Mouse (Mus musculus): ENCODE data around the gene Dars. TPM values are rescaled to one million over a fixed set of nuclear protein-coding genes. Genes with fewer than 3 reads are reported as not detected.

Gene Dars
- polyA plus RNA-seq, 1 experiment: 63.2 TPM

DNA sequence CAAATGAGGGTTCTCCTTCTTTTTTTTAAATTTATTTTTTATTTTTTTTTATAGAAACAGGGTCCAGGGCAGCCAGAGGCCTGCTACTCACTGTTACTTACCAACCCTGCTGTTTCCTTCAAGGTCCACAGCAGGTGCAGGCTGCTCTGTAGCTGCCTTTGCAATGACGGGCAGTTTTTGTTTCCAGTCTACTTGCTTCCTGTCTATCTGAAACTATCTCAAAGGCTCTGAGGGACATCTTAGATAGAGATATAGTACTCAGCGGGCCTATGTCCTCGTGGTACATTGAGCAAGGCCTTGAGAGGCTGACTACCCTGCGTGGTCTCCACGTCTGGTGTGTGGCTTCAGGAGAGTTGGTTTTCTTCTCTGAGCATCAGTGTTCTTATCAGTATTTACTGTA is 21.4 kb upstream of the Dars start:
- Histone ChIP-seq H3K36me3 (ENCODE audit: control insufficient read depth, insufficient read depth) (no peaks in the 10 kb centered on the region), H3ac (ENCODE audit: control insufficient read depth, insufficient read length) (no peak overlapping the region), H3K4me3 (no peak overlapping the region), H3K4me2 (ENCODE audit: low read depth) (no peak overlapping the region), H3K79me2 (ENCODE audit: control insufficient read depth, insufficient read depth) (no peaks in the 10 kb centered on the region), H3K27me3 (ENCODE audit: control insufficient read depth, insufficient read depth, insufficient read length) (no peaks in the 10 kb centered on the region)
- TF ChIP-seq MYOD1 (IDR thresholded peaks at IDR 0.05; ENCODE audit: control insufficient read depth in 1 of 3, insufficient read length in 2 of 3, low read depth in 2 of 3): no peak
- no peak for TF ChIP-seq TCF3 (IDR thresholded peaks at IDR 0.05; ENCODE audit: insufficient read length, low read depth)
- TF ChIP-seq MYOG (IDR thresholded peaks at IDR 0.05; ENCODE audit: control insufficient read depth in 1 of 3, insufficient read depth in 1 of 3, insufficient read length in 2 of 3, low read depth in 2 of 3): no peak
- TF ChIP-seq CEBPB (IDR thresholded peaks at IDR 0.05; ENCODE audit: insufficient read depth, poor library complexity, severe bottlenecking): no peak
- no peak for TF ChIP-seq E2F4 (IDR thresholded peaks at IDR 0.05; ENCODE audit: insufficient read depth)
- no peak for TF ChIP-seq POLR2AphosphoS2 (IDR thresholded peaks at IDR 0.05; ENCODE audit: insufficient read length, low read depth)
- no peak for TF ChIP-seq USF1 (IDR thresholded peaks at IDR 0.05; ENCODE audit: low read depth)
- no peak for TF ChIP-seq TCF12 (IDR thresholded peaks at IDR 0.05; ENCODE audit: insufficient read depth, poor library complexity, severe bottlenecking)
- no peak for TF ChIP-seq REST (IDR thresholded peaks at IDR 0.05; ENCODE audit: insufficient read depth, insufficient read length)
- TF ChIP-seq MAX (IDR thresholded peaks at IDR 0.05; ENCODE audit: low read depth): no peak
- no peak for TF ChIP-seq SRF (IDR thresholded peaks at IDR 0.05; ENCODE audit: control insufficient read depth, insufficient read length, low read depth)
- TF ChIP-seq POLR2A (IDR thresholded peaks at IDR 0.05; ENCODE audit: insufficient read length, low read depth): no peak

DNA sequence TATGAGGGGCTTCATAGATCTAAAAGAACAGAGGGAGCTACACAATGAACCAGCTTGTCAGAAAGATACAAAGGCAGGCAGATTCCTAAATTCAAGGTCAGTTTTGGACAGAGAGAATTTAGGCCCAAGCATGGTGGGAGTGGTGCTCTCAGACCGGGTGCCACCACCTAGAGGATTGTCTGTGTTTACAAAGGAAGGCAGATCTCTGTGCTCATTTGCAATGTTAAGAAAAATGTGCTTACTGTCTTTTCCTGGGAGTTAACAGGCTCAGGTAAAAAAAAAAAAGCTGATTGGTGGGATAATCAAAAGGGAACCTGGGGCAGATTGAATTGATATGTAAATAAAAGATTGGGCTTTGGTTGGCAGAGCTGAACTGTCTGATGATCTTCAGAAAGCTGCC is 20.1 kb upstream of the Dars start:
- TF ChIP-seq POLR2AphosphoS2 (IDR thresholded peaks at IDR 0.05; ENCODE audit: insufficient read length, low read depth) (no peak), SRF (IDR thresholded peaks at IDR 0.05; ENCODE audit: control insufficient read depth, insufficient read length, low read depth) (no peak), TCF3 (IDR thresholded peaks at IDR 0.05; ENCODE audit: insufficient read length, low read depth) (no peak), REST (IDR thresholded peaks at IDR 0.05; ENCODE audit: insufficient read depth, insufficient read length) (no peak), MAX (IDR thresholded peaks at IDR 0.05; ENCODE audit: low read depth) (no peak), USF1 (IDR thresholded peaks at IDR 0.05; ENCODE audit: low read depth) (no peak), MYOD1 (IDR thresholded peaks at IDR 0.05; ENCODE audit: control insufficient read depth in 1 of 3, insufficient read length in 2 of 3, low read depth in 2 of 3) (no peak), E2F4 (IDR thresholded peaks at IDR 0.05; ENCODE audit: insufficient read depth) (no peak), CEBPB (IDR thresholded peaks at IDR 0.05; ENCODE audit: insufficient read depth, poor library complexity, severe bottlenecking) (no peak), POLR2A (IDR thresholded peaks at IDR 0.05; ENCODE audit: insufficient read length, low read depth) (no peak), TCF12 (IDR thresholded peaks at IDR 0.05; ENCODE audit: insufficient read depth, poor library complexity, severe bottlenecking) (no peak), MYOG (IDR thresholded peaks at IDR 0.05; ENCODE audit: control insufficient read depth in 1 of 3, insufficient read depth in 1 of 3, insufficient read length in 2 of 3, low read depth in 2 of 3) (no peak)
- Histone ChIP-seq H3K27me3 (ENCODE audit: control insufficient read depth, insufficient read depth, insufficient read length) (no peaks in the 10 kb centered on the region), H3K4me3 (no peak overlapping the region), H3K4me2 (ENCODE audit: low read depth) (no peak overlapping the region), H3K79me2 (ENCODE audit: control insufficient read depth, insufficient read depth) (no peaks in the 10 kb centered on the region), H3K36me3 (ENCODE audit: control insufficient read depth, insufficient read depth) (no peaks in the 10 kb centered on the region), H3ac (ENCODE audit: control insufficient read depth, insufficient read length) (no peak overlapping the region)

DNA sequence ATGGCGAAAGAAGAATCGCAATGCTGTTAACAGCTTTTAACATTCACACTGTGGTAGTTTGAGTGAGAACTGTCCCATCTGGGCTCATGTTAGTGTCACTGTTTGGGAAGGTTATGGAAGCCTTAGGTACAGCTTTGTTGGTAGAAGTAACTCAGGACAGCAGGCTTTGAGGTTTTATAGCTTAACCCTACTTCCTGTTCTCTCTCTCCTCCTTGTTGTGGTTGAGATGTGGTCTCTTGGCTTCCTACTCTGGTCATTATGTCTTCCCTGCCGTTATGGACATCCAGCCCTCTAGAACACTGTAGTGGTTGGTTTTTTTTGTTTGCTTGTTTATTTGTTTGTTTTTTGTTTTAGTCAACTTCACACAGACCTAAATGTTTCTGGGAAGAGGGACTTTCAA is 18.8 kb upstream of the Dars start:
- TF ChIP-seq CEBPB (IDR thresholded peaks at IDR 0.05; ENCODE audit: insufficient read depth, poor library complexity, severe bottlenecking) (no peak), MAX (IDR thresholded peaks at IDR 0.05; ENCODE audit: low read depth) (no peak), USF1 (IDR thresholded peaks at IDR 0.05; ENCODE audit: low read depth) (no peak), POLR2A (IDR thresholded peaks at IDR 0.05; ENCODE audit: insufficient read length, low read depth) (no peak), MYOD1 (IDR thresholded peaks at IDR 0.05; ENCODE audit: control insufficient read depth in 1 of 3, insufficient read length in 2 of 3, low read depth in 2 of 3) (no peak), REST (IDR thresholded peaks at IDR 0.05; ENCODE audit: insufficient read depth, insufficient read length) (no peak), MYOG (IDR thresholded peaks at IDR 0.05; ENCODE audit: control insufficient read depth in 1 of 3, insufficient read depth in 1 of 3, insufficient read length in 2 of 3, low read depth in 2 of 3) (no peak), TCF3 (IDR thresholded peaks at IDR 0.05; ENCODE audit: insufficient read length, low read depth) (no peak)
- no peak overlapping the region for H3ac ChIP-seq (ENCODE audit: control insufficient read depth, insufficient read length)
- H3K4me2 ChIP-seq (ENCODE audit: low read depth): peak overlapping the region; percentile 26
- H3K27me3 ChIP-seq (ENCODE audit: control insufficient read depth, insufficient read depth, insufficient read length): no peaks in the 10 kb centered on the region
- H3K4me3 ChIP-seq: no peak overlapping the region
- H3K36me3 ChIP-seq (ENCODE audit: control insufficient read depth, insufficient read depth): no peaks in the 10 kb centered on the region
- no peaks in the 10 kb centered on the region for H3K79me2 ChIP-seq (ENCODE audit: control insufficient read depth, insufficient read depth)

DNA sequence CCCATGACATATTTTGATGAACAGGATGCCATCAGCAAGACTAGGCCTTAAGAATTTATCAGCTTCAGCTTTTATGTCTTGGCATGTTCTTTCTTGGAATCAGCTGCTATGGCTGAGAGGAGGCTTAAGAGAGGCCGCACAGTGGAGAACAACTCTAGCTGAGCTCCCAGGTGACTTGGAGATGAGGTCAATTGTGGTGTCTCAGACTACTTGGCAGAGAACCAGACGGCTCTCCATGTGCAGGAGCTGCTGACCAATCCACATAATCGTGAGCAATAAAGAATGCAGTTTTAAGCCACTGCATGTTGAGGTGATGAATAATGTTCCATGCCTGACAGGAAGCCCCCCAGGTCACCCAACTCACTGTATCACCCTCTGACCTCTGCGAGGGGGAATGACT is 18.4 kb upstream of the Dars start:
- no peak for TF ChIP-seq POLR2A (IDR thresholded peaks at IDR 0.05; ENCODE audit: insufficient read length, low read depth)
- TF ChIP-seq REST (IDR thresholded peaks at IDR 0.05; ENCODE audit: insufficient read depth, insufficient read length): no peak
- no peak for TF ChIP-seq MYOD1 (IDR thresholded peaks at IDR 0.05; ENCODE audit: control insufficient read depth in 1 of 3, insufficient read length in 2 of 3, low read depth in 2 of 3)
- no peak for TF ChIP-seq USF1 (IDR thresholded peaks at IDR 0.05; ENCODE audit: low read depth)
- no peak for TF ChIP-seq TCF12 (IDR thresholded peaks at IDR 0.05; ENCODE audit: insufficient read depth, poor library complexity, severe bottlenecking)
- no peak for TF ChIP-seq MAX (IDR thresholded peaks at IDR 0.05; ENCODE audit: low read depth)
- TF ChIP-seq SRF (IDR thresholded peaks at IDR 0.05; ENCODE audit: control insufficient read depth, insufficient read length, low read depth): no peak
- no peak for TF ChIP-seq TCF3 (IDR thresholded peaks at IDR 0.05; ENCODE audit: insufficient read length, low read depth)
- no peak for TF ChIP-seq MYOG (IDR thresholded peaks at IDR 0.05; ENCODE audit: control insufficient read depth in 1 of 3, insufficient read depth in 1 of 3, insufficient read length in 2 of 3, low read depth in 2 of 3)
- no peak for TF ChIP-seq POLR2AphosphoS2 (IDR thresholded peaks at IDR 0.05; ENCODE audit: insufficient read length, low read depth)
- TF ChIP-seq CEBPB (IDR thresholded peaks at IDR 0.05; ENCODE audit: insufficient read depth, poor library complexity, severe bottlenecking): no peak
- TF ChIP-seq E2F4 (IDR thresholded peaks at IDR 0.05; ENCODE audit: insufficient read depth): no peak
- Histone ChIP-seq H3K79me2 (ENCODE audit: control insufficient read depth, insufficient read depth) (no peaks in the 10 kb centered on the region), H3K4me2 (ENCODE audit: low read depth) (peak overlapping the region; percentile 26), H3ac (ENCODE audit: control insufficient read depth, insufficient read length) (no peak overlapping the region), H3K4me3 (no peak overlapping the region), H3K27me3 (ENCODE audit: control insufficient read depth, insufficient read depth, insufficient read length) (no peaks in the 10 kb centered on the region), H3K36me3 (ENCODE audit: control insufficient read depth, insufficient read depth) (no peaks in the 10 kb centered on the region)

All from myocyte (in vitro differentiated cells).